Mouse (Mus musculus) cerebellum, adult 9-11 months (tissue): ENCODE results near the gene Bsdc1.

Experiments used
- DNase-seq: peaks from one replicate; pipeline ENCODE4 v3.0.0; 2022

Bsdc1 gene

DNA sequence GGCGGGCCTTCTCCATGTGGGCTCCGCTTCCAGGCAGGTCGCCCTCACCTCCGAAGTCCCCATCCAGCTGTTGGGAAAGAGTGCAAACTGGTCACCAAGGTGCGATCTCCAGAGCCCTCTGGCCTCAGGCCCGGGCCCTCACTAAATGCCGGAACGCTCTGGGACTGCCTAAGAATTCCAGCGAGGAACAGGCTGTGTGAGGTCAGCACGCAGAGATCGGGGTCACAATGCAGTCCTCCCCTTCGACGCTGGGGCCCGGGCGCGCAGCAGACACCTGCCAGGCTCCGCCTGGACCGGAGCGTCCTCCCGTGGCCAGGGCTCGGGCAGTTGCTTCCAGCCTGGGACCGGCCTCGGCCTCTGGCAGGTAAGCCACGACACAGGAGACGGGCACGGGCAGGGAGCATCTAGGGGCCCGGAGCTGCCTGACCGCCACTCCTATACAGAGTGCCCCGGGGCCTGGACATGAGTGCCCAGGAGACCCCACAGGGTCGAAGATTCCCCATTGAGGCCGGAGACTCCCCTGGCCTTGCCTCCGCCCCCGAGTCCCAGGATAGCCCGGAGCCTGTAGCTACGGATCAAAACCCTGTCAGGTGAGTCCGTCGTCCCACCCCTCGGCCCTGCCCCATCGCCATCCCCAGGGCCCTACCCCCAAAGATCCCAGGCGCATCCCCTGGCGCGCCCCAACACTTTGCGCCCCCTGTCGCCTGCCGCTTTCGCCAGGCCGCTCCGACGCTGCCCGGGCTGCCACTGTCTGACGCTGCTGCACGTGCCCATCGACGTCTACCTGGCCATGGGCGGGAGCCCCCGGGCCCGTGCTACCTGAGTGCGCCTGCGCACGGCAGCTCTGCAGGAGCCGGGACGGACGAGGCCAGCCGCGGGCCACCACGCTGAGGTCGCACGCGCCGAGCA lies 29.8 kb downstream of the Bsdc1 start, which contains the start of the genes Tssk3 and Fam229a:
Gene Tssk3 (minus strand): TSS at position 51 of the 909 bp plus-strand sequence.
Gene Fam229a (plus strand): TSS at position 219 of the 909 bp plus-strand sequence.
- DNase-seq: peak; percentile 73

DNA sequence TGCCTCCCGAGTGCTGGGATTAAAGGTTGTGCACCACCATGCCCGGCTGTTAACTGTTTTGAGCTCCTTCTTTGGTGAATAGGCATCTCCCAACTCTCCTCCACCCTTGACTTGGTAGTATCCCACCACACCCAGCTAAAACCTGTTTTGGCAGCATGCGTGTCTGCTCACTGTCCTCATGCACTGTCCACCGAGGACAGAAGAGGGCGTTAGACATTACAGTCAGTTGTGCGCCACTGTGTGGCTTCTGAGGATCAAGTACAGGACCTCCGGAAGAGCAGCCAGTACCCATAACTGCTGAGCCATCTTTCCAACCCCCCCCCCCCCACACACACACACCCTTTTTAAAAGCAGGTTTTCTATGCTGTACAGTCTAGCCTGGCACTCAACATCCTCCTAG lies 33.3 kb downstream of the Bsdc1 start:
- no peak for DNase-seq

GRCm38 (mm10) chr4:129495672-129496562 lies 34.5 kb downstream of the Bsdc1 start:
- DNase-seq: no peak

- no peak for DNase-seq
Observed at GRCm38 (mm10) chr4:129496631-129497030, 35.2 kb downstream of the Bsdc1 start.

- DNase-seq: no peak
Observed at GRCm38 (mm10) chr4:129498941-129499340, 37.6 kb downstream of the Bsdc1 start.

DNA sequence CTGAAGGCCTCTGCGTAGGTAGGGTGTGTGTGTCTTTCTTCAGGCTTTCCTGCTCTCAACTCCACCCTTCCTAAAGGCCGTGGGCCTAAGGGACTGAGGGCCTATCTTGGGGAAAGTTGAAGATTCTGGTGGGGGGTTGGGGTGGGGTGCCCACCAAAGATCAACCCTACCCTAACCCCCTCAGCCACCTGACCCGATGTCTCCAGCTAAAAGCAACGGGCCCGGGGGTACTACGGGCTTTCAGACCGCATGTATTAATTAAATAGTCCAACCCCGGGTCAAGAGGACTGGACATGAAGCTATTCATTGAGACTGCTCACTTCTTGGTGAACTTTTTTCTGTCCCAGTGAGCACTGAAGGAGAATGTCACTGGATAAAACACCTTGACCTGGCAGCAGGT lies 38.6 kb downstream of the Bsdc1 start:
- DNase-seq: no peak

GRCm38 (mm10) chr4:129500607-129501566 lies 39.5 kb downstream of the Bsdc1 start:
- DNase-seq: peak; percentile 48

- DNase-seq: no peak
Observed at GRCm38 (mm10) chr4:129502327-129502888, 41.0 kb downstream of the Bsdc1 start.

DNA sequence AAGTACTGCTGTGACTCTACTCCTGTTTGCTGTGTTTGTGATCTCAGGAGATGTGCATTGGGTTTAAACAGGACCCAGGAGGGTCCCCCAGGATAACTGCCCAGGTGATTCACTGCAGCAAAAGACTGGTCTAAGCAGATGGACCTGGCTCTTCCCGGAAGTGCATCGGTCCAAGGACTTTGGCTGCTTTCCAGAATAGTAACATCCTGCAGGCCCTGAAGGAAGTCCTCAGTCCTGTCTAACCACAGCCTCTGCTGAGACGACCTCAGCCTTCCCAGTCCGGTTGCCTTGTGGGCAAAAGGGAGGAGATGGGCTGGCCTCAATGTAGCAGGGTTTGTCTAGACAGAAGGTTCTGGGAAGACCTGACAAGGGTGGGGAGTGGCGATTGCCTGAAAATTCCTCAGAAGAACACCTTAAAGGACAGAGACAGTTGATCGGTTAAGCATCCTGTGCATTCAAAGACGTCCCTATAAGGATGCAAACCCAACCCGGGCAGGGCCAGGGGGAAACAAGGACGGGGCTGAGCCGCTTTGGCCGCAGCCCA lies 41.6 kb downstream of the Bsdc1 start:
- DNase-seq: no peak

- DNase-seq: no peak
Observed at GRCm38 (mm10) chr4:129505511-129505910, 44.1 kb downstream of the Bsdc1 start.

- DNase-seq: no peak
Observed at GRCm38 (mm10) chr4:129507434-129508236, 46.3 kb downstream of the Bsdc1 start.

- DNase-seq: no peak
Observed at GRCm38 (mm10) chr4:129508237-129508515, 46.8 kb downstream of the Bsdc1 start.

DNA sequence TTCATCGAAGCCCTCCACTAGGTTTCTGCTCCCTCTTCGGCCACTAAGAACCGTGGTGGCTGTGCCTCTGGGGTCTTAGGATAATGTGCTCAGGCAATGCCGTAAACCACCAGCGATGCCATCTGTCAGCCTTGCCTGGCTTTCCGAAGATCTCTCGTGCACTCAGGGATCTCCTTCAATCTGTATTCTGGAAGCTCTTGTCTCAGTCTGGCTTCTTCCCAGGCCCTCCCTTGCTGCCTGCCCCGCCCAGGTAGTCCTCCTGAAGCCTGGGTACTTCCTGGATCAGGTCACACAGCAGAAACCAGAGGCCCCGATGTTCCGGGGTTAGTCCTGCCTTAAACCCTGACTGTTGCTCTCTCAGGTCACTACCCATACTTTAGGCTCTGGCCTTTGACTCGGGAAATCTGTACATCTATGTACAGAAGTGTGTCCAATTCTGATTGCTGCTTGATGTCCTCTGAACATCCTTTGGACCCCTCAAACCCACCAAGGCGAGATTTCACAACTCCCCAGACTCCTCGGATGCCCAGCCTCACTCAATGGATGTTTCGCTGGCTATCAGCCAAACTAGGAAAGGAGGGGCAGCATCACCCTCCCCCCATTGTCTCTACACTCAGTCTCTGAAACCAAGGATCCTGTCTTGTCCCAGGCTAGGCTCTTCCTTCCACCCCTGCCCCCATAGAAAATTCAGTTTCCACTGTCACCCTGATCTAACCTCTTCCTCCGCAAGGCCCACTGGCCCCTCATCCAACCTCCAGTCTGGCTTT lies 47.6 kb downstream of the Bsdc1 start:
- no peak for DNase-seq

- DNase-seq: no peak
Observed at GRCm38 (mm10) chr4:129509650-129510049, 48.3 kb downstream of the Bsdc1 start.

- no peak for DNase-seq
Observed at GRCm38 (mm10) chr4:129510723-129511412, 49.5 kb downstream of the Bsdc1 start.

- no peak for DNase-seq
Observed at GRCm38 (mm10) chr4:129511413-129512096, 50.2 kb downstream of the Bsdc1 start.

DNA sequence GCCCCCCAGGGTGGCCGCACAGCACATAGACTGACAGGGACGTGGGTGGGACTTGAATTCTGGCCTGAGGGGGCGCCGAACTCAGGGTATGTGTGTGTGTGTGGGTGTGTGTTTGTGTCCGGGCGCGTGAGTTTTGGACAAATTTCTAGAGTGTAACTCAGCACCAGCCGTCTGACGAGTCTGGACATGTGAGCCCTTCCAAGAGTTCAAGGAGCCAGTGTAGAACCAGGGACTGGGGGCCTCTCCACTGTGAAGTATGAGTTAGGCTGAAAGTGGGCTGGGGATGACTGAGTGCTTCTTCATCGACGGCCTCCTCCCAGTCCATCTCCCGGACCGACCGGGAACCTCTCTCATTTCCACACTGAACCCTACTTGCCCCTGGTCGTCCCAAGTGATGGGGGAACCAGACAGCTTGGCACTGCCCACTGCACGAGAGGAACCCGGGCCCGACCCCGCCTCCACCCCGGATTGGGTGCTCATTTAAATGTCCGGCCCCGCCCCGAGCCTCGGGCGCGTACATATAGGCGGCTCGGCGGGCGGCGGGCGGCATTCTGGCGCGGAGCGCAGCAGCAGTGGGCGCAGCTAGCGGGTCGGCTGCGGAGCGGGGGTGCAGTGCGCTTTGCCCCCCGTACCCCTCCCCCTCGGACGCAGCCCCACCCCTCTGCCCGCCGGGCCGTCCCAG lies 51.8 kb downstream of the Bsdc1 start, which contains the start of gene Marcksl1:
Gene Marcksl1 (plus strand): TSS at position 496 of the 682 bp plus-strand sequence.
- DNase-seq: no peak

- no peak for DNase-seq
Observed at GRCm38 (mm10) chr4:129513891-129514290, 52.5 kb downstream of the Bsdc1 start.
